Mouse (Mus musculus) brain, embryonic 18.5 days (tissue): ENCODE measurements at regions not wholly inside any gene's neighbourhood (a gene's known extent, or its start where the extent isn't known, plus 50 kb on each side); places are given as distances from the start of the nearest gene placed in this dataset.

Experiments
- DNase-seq: peaks from one replicate; pipeline ENCODE4 v3.0.0-alpha.2; 2012; ENCODE audit warnings: low read depth, low spot score

- no peak for DNase-seq
These were observed 252.9 kb upstream of the Zeb2 start for GRCm38 (mm10) chr2:45369914-45370614.

- DNase-seq, result no peak
These were observed 252.2 kb upstream of the Zeb2 start for GRCm38 (mm10) chr2:45369432-45369831.

GRCm38 (mm10) chr2:45367436-45368193, 250.4 kb upstream of the Zeb2 start:
- DNase-seq, result no peak

- no peak for DNase-seq
These were observed 240.1 kb upstream of the Zeb2 start for GRCm38 (mm10) chr2:45357266-45357665.

- DNase-seq, result no peak
These were observed 239.5 kb upstream of the Zeb2 start for GRCm38 (mm10) chr2:45356558-45357170.

- no peak for DNase-seq
These were observed 238.8 kb upstream of the Zeb2 start for GRCm38 (mm10) chr2:45356021-45356420.

GRCm38 (mm10) chr2:45351529-45352133, 234.4 kb upstream of the Zeb2 start:
- no peak for DNase-seq

- no peak for DNase-seq
These were observed 229.2 kb upstream of the Zeb2 start for GRCm38 (mm10) chr2:45346358-45346757.

GRCm38 (mm10) chr2:45339866-45340265, 222.7 kb upstream of the Zeb2 start:
- DNase-seq, result no peak

GRCm38 (mm10) chr2:45338809-45339208, 221.6 kb upstream of the Zeb2 start:
- DNase-seq, result no peak

GRCm38 (mm10) chr2:45316945-45317565, 199.9 kb upstream of the Zeb2 start:
- no peak for DNase-seq

- DNase-seq, result no peak
These were observed 170.4 kb upstream of the Zeb2 start for GRCm38 (mm10) chr2:45287530-45288009.

GRCm38 (mm10) chr2:45283811-45284210, 166.6 kb upstream of the Zeb2 start:
- no peak for DNase-seq

GRCm38 (mm10) chr2:45279490-45279889, 162.3 kb upstream of the Zeb2 start:
- DNase-seq, result no peak

- no peak for DNase-seq
These were observed 160.4 kb upstream of the Zeb2 start for GRCm38 (mm10) chr2:45277602-45278001.

GRCm38 (mm10) chr2:45276703-45277102, 159.5 kb upstream of the Zeb2 start:
- no peak for DNase-seq

GRCm38 (mm10) chr2:45270035-45270434, 152.8 kb upstream of the Zeb2 start:
- DNase-seq, result no peak

- no peak for DNase-seq
These were observed 148.6 kb upstream of the Zeb2 start for GRCm38 (mm10) chr2:45265819-45266218.

- no peak for DNase-seq
These were observed 144.8 kb upstream of the Zeb2 start for GRCm38 (mm10) chr2:45261949-45262348.

- DNase-seq, result no peak
These were observed 141.7 kb upstream of the Zeb2 start for GRCm38 (mm10) chr2:45258897-45259296.

GRCm38 (mm10) chr2:45256373-45256772, 139.2 kb upstream of the Zeb2 start:
- no peak for DNase-seq

- no peak for DNase-seq
These were observed 136.7 kb upstream of the Zeb2 start for GRCm38 (mm10) chr2:45253936-45254335.
